8 mouse cellular contexts compared by ENCODE assay signal in the genomic region with DNA sequence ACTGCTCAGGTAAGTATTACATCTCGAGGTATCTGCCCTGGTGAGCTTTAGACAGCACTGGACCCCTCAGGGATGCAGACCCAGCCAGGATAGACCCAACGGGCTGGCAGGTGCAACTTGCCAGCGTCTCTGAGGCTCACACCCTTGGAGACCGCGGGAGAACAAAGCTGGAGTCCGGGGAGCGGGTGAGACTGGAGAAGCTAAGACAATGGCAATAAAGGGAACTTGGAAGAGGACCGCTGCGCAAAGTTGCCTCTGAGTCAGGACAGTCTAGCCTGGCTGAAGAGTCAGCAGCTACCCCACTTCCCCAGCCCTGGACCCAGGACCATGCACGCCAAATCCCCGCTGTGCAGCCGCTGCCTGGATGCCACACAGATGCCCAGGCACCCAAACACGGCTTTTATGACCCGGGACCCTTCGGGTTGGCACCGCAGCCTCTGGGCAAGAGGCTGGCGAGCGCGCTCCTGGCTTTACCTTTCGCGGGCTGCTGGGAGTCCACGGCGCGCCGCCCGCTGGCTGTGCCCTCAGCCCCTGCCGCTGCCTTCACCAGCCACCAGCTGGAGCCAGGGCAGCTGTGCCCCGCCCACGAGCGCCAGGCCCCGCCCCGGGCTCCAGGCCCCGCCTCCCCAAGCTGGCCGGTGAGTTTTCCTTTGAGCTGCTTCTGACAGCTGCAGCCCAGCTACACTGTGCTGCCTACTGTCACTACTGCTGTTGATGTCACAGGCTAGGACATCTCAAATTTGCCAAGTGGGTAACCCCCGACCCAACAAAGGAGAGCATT.
DNase-seq lines count a peak whose midpoint lies in the region.

No protein-coding gene starts in this region.

- WGBS in hindbrain, embryonic 10.5 days = 2% methylated on average over 35 of the region's 35 CpGs

- H3K27ac ChIP-seq in hindbrain, embryonic 10.5 days = peak overlapping the region; percentile 70

- peaks cover 16% of the 10 kb centered on the region for H3K27me3 ChIP-seq in hindbrain, embryonic 10.5 days (ENCODE audit: insufficient read depth, poor library complexity, severe bottlenecking)

- H3K4me1 ChIP-seq in hindbrain, embryonic 10.5 days (replicated peaks) = peaks cover 13% of the 10 kb centered on the region

- H3K4me3 ChIP-seq in hindbrain, embryonic 10.5 days = peak overlapping the region; percentile 61

- DNase-seq in Muller cell, postnatal 12 days (ENCODE audit: inconsistent ontology term) = peak; percentile 88
- DNase-seq in cerebellum, adult 8-10 months = peak; percentile 3
- DNase-seq in frontal cortex, postnatal 10 days (ENCODE audit: low spot score in 2 of 2) = peak; percentile 32 to 45
- peak; percentile 82 for DNase-seq in hindbrain, embryonic 10.5 days (ENCODE audit: low spot score)
- peak; percentile 9 to 20 for DNase-seq in left cerebral cortex, adult 8-10 months (ENCODE audit: low spot score in 2 of 2)
- DNase-seq in lung, postnatal 4 days = peak; percentile 85 to 88
- DNase-seq in right cerebral cortex, adult 18-20 months = peak; percentile 59
- DNase-seq in adipocyte (ENCODE audit: low spot score) = no peak

- H3K9me3 ChIP-seq in hindbrain, embryonic 10.5 days = no peaks in the 10 kb centered on the region

- H3K36me3 ChIP-seq in hindbrain, embryonic 10.5 days = no peaks in the 10 kb centered on the region
